Mouse (Mus musculus) heart, adult 2 months (tissue): Measurements from ENCODE around the gene Fyn. TPM values are rescaled to one million over a fixed set of nuclear protein-coding genes. Genes with fewer than 3 reads are reported as not detected.
A peak's percentile ranks its signal among the peaks of the same experiment; 100 is the strongest.

Experiments
- DNase-seq, 2 experiments: peaks; one replicate each; pipeline ENCODE4 v3.0.0; 2021
- H3K27ac ChIP-seq: fragments of 200-600 bp; 2 replicates; pipeline ENCODE4 v1.8.1; 2022
- H3K27me3 ChIP-seq: fragments of 200-500 bp; 2 replicates; pipeline ENCODE4 v1.6.1; 2012; ENCODE audit warnings: mild to moderate bottlenecking, low read length, inconsistent platforms, mixed read lengths; ENCODE audit not compliant: control insufficient read depth, insufficient read depth
- H3K36me3 ChIP-seq: fragments of 200-500 bp; 2 replicates; pipeline ENCODE4 v1.6.1; 2012; ENCODE audit warnings: low read length, inconsistent platforms; ENCODE audit not compliant: control insufficient read depth, insufficient read depth
- H3K4me1 ChIP-seq: fragments of 200-500 bp; 2 replicates; pipeline ENCODE4 v1.6.1; 2011; ENCODE audit warnings: low read length; ENCODE audit not compliant: control insufficient read depth, insufficient read depth
- H3K4me3 ChIP-seq: fragments of 200-600 bp; 2 replicates; pipeline ENCODE4 v1.8.1; 2022
- H3K79me2 ChIP-seq: fragments of 200-500 bp; replicated peaks from 2 replicates; pipeline ENCODE4 v1.6.1; 2012; ENCODE audit warnings: mild to moderate bottlenecking, inconsistent platforms, low read length, moderate library complexity, mixed read lengths; ENCODE audit not compliant: control insufficient read depth, insufficient read depth
- H3K9ac ChIP-seq: fragments of 200-500 bp; 2 replicates; pipeline ENCODE4 v1.6.1; 2012; ENCODE audit warnings: low read depth, mild to moderate bottlenecking, control low read depth, inconsistent platforms, low read length, mixed read lengths
- CTCF ChIP-seq: fragments of 200-600 bp; IDR thresholded peaks from 2 replicates; pipeline ENCODE4 v1.8.1; 2022; ENCODE audit warnings: antibody characterized with exemption, mild to moderate bottlenecking, moderate library complexity
- EP300 ChIP-seq: fragments of 200-500 bp; IDR thresholded peaks from 2 replicates; pipeline ENCODE4 v1.6.1; 2011; ENCODE audit warnings: low read depth, low read length, control low read depth; ENCODE audit not compliant: insufficient read depth
- POLR2A ChIP-seq: fragments of 200-500 bp; IDR thresholded peaks from 2 replicates; pipeline ENCODE4 v1.6.1; 2011; ENCODE audit warnings: mild to moderate bottlenecking, low read depth, low read length, control low read depth; ENCODE audit not compliant: insufficient read depth
- WGBS: fragments of 180-500 bp; shearing (Covaris S2); methylation state at CpG from one replicate; pipeline ENCODE4 v1.1.7; 2018; 5-methylcytosine and 5-hydroxymethylcytosine counted together
- intact Hi-C: fragments of 180-260 bp; cut with DNase I; formaldehyde crosslinking; loops from one replicate; pipeline ENCODE4 v1.15.1; 2025
- polyA plus RNA-seq: library from polyadenylated mRNA; depleted of rRNA; stranded (reverse); fragments of >200 nt; gene quantifications from 2 replicates; pipeline ENCODE4 v1.2.3, GENCODE M21; 2012
- total RNA-seq, 2 experiments: library from RNA; stranded (reverse); gene quantifications; 2 replicates each; pipeline ENCODE4 v1.2.3; 2021

Fyn gene
- total and polyA plus RNA-seq, 3 experiments, result 23.2 to 29.7 (median 26.1) TPM

DNA sequence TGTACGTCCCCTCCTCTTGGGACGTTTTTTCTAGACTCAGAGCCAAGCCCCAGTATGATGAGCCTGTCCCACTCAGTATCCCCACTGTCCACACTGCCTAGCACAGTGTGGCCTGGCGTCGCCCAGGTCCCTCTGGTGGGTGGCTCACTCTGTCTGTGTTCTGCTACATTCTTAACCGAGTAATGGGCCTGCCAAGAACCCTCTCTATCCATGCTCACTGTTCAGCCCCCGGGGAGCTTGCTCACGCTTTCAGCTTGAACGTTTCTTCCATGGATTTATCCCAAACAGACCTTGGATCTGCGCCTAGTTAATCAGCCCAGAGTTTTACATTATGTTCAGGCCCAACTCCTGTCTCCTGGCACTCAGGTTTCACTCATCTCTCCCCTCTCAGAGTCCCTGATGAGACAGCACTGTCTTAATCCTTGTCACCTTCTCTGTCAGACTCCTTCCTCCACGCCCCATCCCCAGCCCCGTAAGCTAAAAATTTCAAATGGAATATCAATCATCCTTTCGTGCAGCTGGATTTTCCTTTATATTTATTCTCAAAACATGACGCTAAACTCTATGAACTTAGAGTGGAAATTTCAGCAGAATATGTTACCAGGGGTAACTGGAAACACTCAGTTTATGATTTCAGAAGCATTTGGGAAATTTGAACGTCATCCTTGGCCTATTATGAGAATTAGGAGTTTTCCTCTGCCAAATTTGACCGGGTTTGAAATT, 174.0 kb downstream of the Fyn start:
- Histone ChIP-seq H3K27ac (peak overlapping the region; percentile 12), H3K36me3 (peaks cover 1% of the 10 kb centered on the region; the same call in 1 of the 2 replicates), H3K4me1 (peaks cover 15% of the 10 kb centered on the region), H3K79me2 (no peaks in the 10 kb centered on the region), H3K27me3 (no peaks in the 10 kb centered on the region), H3K9ac (no peak overlapping the region), H3K4me3 (no peak overlapping the region)
- DNase-seq, result peak; percentile 35 to 50
- TF ChIP-seq POLR2A (no peak), CTCF (no peak), EP300 (no peak)
- WGBS, result 47% methylated on average over 15 of the region's 15 CpGs
- intact Hi-C loops, result loop anchor here (5.0 kb wide), 1 partner anchor 190 kb away; the partner anchor contains the start of gene Rev3l

DNA sequence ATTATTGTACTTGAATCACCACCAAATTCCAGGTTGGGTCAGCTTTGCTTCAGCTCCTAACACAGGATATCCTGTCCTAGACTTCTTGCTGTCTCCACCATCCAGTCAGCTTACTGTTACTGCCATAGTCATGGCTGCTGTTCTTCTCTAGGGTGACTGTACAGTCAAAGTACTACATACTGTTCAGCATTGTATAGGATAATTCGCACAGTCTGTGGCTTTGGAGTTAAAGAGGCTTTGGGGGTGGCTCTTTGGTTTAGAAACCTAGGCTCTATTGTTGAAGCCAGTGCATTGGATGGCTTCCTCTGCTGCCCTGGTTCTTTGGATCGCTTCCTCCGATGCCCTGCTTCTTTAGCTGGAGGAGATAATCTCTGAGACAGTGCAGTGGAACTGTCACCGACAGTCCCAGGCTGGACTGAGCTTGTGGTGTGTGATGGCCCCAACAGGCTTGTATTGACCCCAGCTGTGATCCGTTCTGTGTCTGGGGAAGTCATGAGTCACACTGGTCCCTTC, 174.7 kb downstream of the Fyn start:
- Histone ChIP-seq H3K4me3 (no peak overlapping the region), H3K79me2 (no peaks in the 10 kb centered on the region), H3K27ac (peak overlapping the region; percentile 12), H3K27me3 (no peaks in the 10 kb centered on the region), H3K36me3 (peaks cover 1% of the 10 kb centered on the region; the same call in 1 of the 2 replicates), H3K9ac (no peak overlapping the region), H3K4me1 (peaks cover 15% of the 10 kb centered on the region)
- intact Hi-C loops, result loop anchor here (5.0 kb wide), 1 partner anchor 189 kb away; the partner anchor contains the start of gene Rev3l
- no peak for TF ChIP-seq POLR2A
- TF ChIP-seq CTCF, result no peak
- TF ChIP-seq EP300, result no peak
- no peak for DNase-seq
- 73% methylated on average over 5 of the region's 5 CpGs for WGBS

DNA sequence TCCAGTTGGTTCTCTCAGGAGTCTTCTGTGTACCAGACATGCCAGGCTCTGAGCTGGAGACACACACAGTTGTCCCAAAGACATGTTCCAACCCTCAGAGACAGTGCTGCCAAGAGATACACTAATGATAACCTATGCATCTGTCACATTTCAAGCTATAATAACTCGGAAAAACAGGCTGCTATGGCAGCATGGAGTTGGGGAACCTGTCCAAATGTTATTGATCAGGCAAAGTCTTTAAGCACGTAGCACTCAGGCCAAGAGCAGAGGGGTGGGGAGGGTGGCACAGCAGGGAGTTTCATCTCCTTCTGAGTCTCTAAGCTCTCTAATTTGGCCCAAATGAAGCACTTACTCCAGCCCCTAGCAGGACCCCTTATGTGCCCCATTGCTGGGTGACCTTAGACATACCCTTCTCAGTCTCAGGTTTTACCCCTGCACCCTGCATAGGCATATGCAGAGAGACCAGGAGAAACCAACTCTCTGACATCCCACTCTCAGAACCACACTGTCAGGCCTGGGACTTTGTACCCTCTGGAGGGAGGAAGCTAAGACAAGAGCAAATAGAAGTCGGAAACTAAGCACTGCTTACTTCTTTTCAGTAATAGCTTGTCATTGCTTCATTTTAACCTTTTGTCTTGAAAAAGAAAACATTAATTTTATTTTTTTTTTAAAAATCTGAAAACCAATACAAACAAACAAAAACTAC, 178.9 kb downstream of the Fyn start:
- Histone ChIP-seq H3K79me2 (no peaks in the 10 kb centered on the region), H3K9ac (no peak overlapping the region), H3K27ac (no peak overlapping the region), H3K36me3 (peaks cover 1% of the 10 kb centered on the region; the same call in 1 of the 2 replicates), H3K4me3 (no peak overlapping the region), H3K27me3 (no peaks in the 10 kb centered on the region), H3K4me1 (peaks cover 4% of the 10 kb centered on the region)
- 87% methylated on average over 3 of the region's 3 CpGs for WGBS
- intact Hi-C loops, result no loop called here
- TF ChIP-seq CTCF, result no peak
- TF ChIP-seq EP300, result no peak
- TF ChIP-seq POLR2A, result no peak
- no peak for DNase-seq

DNA sequence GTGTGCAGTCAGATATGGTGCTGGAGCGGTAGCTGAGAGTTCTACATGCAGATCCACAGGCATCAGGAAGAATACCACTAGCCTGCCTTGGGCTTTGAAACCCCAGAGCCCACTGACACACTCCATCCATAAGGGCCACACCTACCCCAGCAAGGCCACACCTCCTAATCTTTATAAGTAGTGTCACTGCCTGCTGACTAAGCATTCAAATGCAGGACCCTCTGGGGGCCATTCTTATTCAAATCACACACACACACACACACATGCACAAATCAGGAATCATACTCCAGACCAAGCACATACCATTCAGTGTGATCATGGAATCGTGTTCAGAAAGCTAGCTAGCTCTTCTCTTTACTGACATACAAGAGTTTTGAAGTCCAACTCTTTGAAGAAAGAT, 182.1 kb downstream of the Fyn start:
- 99% methylated on average over 2 of the region's 2 CpGs for WGBS
- Histone ChIP-seq H3K4me3 (no peak overlapping the region), H3K36me3 (no peaks in the 10 kb centered on the region), H3K4me1 (peaks cover 2% of the 10 kb centered on the region; the same call in 1 of the 2 replicates), H3K79me2 (no peaks in the 10 kb centered on the region), H3K27ac (no peak overlapping the region), H3K27me3 (no peaks in the 10 kb centered on the region), H3K9ac (no peak overlapping the region)
- intact Hi-C loops, result no loop called here
- TF ChIP-seq POLR2A (no peak), CTCF (no peak), EP300 (no peak)
- DNase-seq, result no peak

DNA sequence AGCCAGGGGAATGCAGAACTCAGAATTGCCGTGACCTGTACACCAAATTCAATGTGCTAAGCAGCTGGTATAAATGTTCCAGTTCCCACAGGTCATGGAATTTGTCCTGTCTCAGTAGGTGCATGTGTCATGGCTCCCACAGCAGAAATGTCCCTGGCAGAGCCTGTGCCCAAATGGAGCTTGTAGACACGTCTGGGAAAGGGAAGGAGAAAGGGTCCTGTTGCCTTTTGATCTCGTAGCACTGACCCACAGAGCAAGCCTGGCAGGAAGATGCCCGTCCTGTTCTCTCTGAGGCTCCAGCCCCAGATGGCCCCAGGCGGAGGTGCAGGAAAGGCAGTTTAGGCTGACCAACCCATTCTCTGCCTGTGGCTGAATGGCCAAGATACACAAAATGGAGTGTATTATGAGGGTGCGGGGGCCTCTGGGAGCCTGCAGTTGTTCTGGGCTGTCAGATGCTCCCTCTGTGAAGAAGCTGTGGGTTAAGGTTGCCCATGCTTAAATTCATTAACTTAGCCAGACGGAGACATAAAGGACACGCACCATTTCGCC, 183.1 kb downstream of the Fyn start:
- H3K27ac ChIP-seq, result no peak overlapping the region
- TF ChIP-seq EP300 (no peak), CTCF (no peak), POLR2A (no peak)
- DNase-seq, result no peak
- H3K4me3 ChIP-seq, result no peak overlapping the region
- H3K27me3 ChIP-seq, result no peaks in the 10 kb centered on the region
- intact Hi-C loops, result no loop called here
- no peaks in the 10 kb centered on the region for H3K79me2 ChIP-seq
- peaks cover 2% of the 10 kb centered on the region; the same call in 1 of the 2 replicates for H3K4me1 ChIP-seq
- WGBS, result 82% methylated on average over 9 of the region's 9 CpGs
- H3K36me3 ChIP-seq, result no peaks in the 10 kb centered on the region; the same call in 1 of the 2 replicates
- no peak overlapping the region for H3K9ac ChIP-seq

DNA sequence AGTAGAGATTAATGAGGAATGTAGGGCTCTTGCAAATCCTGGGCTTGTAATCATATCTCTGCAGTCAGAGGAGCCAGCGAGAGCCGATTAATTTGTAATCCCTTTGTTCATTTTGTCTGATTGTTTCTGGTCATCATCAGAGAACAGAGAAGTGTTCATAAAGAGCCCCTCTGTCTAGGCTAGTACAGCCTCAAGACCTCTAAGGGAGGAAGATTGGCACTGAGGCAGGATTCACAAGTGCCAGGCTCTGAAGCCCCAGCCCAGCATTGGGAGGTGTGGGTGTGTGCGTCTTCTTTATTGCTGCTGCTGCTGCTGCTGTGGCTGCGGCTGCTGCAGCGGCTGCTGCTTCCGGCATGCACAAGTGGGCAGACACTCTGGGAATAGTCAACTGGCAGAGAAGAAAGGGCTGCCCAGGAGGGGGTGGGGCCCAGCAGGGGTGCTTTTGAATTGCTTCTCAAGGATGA, 183.7 kb downstream of the Fyn start:
- H3K9ac ChIP-seq, result no peak overlapping the region
- intact Hi-C loops, result no loop called here
- WGBS, result 42% methylated on average over 6 of the region's 6 CpGs
- H3K4me1 ChIP-seq, result peaks cover 2% of the 10 kb centered on the region
- H3K79me2 ChIP-seq, result no peaks in the 10 kb centered on the region
- no peaks in the 10 kb centered on the region; the same call in 1 of the 2 replicates for H3K36me3 ChIP-seq
- H3K4me3 ChIP-seq, result no peak overlapping the region
- H3K27ac ChIP-seq, result no peak overlapping the region
- no peak for TF ChIP-seq CTCF
- no peak for DNase-seq
- H3K27me3 ChIP-seq, result no peaks in the 10 kb centered on the region
